Mouse (Mus musculus): Measurements from ENCODE around the gene Tyk2.

Gene Tyk2

DNA sequence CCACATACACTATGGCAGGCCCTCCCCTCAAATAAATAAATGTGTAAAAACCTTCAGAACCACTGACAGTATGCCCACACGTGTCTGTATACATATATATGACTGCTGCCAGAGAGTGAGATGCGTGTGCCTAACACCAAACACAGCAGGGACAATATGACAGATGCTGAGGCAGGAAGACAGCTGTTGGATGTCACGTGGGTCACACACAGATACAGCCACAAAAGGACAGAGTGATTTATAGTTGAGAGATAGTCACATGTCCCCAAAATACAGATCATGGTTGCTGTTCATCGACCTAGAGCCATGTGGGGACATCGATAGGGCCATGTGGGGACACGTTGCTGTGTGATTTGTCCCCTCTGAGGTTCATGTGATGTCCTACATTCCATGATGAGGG is 14.0 kb downstream of the Tyk2 start:
- no peak for ATAC-seq (ENCODE audit: insufficient number of reproducible peaks, low FRiP score, low TSS enrichment)

DNA sequence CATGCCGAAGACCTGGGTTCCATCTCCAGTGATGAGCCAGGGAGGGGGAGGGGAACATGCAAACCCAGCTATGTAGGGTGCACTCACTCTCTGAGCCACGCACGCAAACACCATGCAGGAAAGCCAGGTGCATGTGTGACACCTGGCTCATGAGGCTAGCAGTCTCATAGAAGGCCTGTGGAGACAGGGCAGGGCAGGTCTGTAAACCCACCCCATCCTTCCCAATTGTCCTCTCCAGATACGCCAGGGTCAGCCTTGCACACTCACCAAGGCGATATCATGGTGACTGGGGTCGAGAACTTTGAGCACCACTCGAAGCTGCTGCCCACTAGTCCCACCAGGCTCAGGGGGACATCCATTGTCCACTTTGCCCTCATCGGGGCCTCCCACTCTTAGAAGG is 15.9 kb downstream of the Tyk2 start:
- ATAC-seq (ENCODE audit: insufficient number of reproducible peaks, low FRiP score, low TSS enrichment) = no peak

DNA sequence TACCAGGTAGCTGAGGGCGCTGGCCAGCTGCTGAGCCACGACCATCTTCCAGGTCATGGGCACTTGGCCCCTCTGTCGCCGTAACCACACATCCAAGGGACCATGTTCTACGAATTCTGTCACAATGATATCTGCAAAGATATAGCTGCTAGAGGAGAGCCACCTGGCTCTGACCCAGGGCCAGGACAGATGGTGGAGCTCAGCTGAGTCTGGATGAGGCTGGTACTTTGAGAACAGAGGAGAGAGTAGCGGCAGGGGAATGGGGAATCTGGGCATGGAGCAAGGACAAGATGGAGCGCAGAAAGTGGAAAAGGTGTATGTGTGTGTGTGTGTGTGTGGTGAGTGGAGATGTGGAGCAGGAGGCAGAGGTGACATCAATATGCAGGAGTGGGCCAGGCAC is 16.9 kb downstream of the Tyk2 start:
- 0 out of 2 replicates have a peak, but pooled peaks have one; percentile 58 for ATAC-seq (ENCODE audit: insufficient number of reproducible peaks, low FRiP score, low TSS enrichment)

DNA sequence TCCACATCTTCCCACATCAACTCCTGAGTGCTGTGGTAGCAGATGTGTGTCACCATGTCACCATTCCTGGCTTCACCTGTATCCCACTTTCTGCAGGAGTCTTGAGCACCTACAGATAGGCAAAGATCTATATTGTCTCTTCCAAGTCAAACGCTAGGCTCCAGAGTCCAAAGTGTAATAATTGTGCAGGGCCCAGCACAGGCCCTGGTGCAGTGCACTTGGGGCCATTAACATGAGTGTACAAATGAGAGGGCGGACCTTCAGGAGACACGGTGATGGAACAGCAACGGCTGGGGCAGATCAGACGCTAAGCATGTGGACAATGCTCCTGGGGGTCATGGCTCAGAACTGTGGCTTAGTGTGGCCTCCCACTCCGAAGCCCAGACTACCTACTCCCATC is 17.3 kb downstream of the Tyk2 start:
- no peak for ATAC-seq (ENCODE audit: insufficient number of reproducible peaks, low FRiP score, low TSS enrichment)

DNA sequence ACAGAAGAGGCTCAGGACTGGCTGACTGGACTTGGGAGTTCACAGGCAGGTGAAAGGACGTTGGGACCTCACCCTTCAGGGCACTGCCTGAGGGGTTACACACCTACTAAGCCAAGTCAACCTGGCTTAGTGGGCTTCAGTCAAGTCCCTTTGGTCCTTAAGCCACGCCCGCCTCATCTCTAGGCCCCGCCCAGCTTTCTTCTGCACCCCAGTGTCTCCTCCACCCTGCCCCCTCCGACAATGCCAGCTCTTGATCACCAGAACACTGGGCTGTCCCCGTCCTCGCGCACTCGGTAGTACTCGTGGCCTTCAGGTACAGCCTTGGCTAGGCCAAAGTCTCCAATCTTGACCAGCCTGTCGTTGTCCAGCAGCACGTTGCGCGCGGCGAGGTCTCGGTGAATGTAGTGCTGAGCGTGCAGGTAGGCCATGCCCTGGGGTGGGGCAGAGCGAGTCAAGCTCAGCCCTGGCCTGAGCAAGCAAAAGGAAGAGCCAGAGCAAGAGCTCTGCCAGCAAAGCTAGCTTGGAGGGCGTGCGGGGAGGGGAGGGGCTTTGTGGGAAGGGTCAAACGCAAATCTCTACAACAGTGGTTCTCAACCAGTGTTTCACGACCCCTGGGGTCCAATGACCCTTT is 23.3 kb downstream of the Tyk2 start:
- ATAC-seq (ENCODE audit: insufficient number of reproducible peaks, low FRiP score, low TSS enrichment) = no peak

DNA sequence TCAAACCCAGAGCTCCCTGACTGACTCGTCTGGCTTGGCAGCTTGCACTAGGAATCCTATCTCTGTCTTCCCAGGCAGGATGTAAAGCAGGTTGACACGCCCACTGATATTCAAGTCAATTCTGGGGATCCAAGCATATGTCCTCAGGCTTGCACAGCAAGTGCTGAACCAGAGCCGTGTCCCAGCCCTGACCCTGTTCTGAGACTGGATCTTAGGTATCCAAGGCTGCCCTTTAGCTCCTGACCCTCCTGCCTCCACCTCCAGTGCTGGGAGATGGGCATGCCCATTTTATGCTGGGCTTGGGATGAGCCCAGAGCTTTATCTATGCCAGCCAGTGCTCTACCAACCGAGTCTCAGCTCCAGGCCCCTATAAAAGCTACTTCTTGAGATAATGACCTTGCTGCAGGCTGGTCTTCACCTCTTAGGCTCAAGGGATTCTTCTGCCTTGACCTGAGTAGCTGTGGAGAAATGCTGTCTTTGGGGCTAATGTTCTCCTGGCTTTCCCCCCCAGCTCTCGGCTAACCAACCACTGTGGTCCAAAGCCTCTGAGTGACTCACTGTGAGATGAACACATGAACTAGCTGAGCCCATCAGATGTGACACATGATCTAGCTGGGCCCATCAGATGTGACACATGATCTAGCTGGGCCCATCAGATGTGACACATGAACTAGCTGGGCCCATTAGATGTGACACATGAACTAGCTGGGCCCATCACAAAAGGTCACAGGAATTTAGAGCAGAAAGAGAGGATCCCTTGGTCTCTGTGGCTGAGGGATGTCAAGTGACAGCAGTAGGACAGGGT is 25.1 kb downstream of the Tyk2 start:
- ATAC-seq (ENCODE audit: insufficient number of reproducible peaks, low FRiP score, low TSS enrichment) = no peak

DNA sequence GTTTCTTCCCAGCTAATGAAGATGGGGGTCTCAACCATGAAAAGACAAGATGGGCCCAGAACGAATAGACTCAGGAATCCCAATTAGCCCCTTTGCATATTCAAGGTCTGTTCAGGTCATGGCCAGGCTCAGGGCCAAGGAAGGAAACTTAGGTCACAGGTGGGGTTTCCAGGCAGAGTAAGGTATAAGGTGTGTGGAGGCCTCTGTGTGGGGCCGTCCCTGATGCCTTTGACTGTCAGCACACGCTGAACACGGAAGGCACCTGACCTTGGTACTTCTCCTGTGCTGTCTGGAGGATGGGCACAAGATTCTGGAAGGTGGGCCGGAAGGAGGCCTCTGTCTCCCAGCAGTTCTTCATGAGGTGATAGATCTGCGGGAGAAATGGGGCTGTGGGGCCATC is 26.2 kb downstream of the Tyk2 start:
- no peak for ATAC-seq (ENCODE audit: insufficient number of reproducible peaks, low FRiP score, low TSS enrichment)

DNA sequence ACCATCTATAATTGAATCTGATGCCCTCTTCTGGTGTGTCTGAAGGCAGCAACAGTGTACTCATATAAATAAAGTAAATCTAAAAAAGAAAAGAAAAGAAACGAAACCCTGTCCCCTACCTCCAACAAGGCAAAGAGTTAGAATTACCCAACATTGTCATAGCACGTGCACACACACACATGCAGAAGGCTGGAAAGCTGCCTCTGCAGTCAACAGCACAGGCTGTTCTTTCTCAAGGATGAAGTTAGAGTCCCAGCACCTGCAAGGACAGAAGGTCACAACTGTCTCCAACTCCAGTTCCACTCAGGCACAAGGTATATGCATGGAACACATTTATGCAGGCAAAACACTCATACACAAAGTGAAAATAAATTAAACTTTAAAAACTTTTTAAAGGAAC is 29.0 kb downstream of the Tyk2 start:
- ATAC-seq (ENCODE audit: insufficient number of reproducible peaks, low FRiP score, low TSS enrichment) = no peak

DNA sequence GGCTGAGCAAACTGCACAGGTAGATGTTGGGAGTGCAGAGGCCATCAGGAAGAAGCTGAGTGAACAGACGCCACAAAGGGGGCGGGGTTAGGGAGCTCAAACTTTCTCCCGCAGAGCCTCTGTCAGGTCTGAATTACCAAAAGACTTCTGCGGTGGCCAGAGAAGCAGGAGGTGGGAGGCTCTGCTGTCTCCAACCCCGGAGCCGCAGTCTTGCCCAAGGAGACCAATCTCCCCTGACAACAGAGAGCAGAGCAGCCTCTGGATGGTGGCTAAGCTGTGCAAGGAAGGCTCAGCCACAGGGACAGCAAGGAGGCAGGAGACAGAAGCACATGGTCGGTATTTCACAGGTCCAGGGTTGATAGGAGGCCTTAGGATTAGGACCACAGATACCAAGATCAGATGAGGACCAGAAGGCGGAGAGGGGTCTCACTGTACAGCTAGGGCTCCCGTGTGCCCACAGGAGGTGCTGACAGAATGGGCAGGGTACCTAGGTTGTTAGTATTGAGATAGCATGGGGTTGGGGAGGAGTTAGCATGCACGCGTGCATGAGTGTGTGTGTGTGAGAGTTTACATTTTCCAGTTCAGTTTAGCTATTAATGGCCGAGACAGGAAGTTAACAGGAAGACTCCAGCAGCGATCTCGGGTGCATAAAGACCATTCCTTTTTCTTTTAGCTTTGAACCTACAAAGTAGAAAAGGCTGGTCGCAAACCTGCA is 30.4 kb downstream of the Tyk2 start:
- ATAC-seq (ENCODE audit: insufficient number of reproducible peaks, low FRiP score, low TSS enrichment) = no peak

DNA sequence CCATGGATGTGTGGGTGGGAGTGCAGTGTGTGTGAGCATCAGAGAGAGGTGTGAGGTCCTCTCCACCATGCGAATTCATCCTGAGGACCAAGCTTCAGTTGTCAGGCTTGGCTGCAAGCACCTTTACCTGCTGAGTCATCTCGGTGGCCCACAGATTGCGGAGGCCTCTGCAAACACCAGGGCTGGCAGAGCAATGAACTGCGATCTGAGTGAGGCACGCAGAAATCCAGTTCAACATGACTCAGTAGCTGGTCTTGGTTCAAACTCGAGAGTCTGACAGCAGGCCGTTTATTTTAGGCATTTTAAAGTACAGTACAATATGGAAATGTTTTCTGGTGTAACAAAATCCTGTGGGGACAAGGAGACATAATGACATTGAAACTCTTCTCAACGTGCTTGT is 33.2 kb downstream of the Tyk2 start:
- ATAC-seq (ENCODE audit: insufficient number of reproducible peaks, low FRiP score, low TSS enrichment) = no peak

DNA sequence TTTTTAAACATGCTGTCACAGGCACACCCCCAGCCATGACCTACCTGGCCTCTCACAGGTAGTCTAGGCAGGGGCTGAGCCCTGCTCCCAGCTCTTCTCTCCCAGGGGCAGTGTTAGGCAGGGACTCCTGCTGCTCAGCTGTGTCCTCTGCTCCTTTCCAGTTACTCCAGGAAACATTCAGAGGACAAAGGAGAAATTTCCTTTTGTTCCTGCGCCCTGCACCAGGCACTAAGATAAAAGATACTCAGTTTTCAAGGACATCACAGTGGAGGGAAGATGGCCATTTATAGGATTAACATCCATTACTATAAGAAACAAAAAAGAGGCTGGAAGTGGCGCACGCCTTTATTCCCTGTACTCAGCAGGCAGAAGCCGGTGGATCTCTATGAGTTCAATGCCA is 35.1 kb downstream of the Tyk2 start:
- no peak for ATAC-seq (ENCODE audit: insufficient number of reproducible peaks, low FRiP score, low TSS enrichment)

DNA sequence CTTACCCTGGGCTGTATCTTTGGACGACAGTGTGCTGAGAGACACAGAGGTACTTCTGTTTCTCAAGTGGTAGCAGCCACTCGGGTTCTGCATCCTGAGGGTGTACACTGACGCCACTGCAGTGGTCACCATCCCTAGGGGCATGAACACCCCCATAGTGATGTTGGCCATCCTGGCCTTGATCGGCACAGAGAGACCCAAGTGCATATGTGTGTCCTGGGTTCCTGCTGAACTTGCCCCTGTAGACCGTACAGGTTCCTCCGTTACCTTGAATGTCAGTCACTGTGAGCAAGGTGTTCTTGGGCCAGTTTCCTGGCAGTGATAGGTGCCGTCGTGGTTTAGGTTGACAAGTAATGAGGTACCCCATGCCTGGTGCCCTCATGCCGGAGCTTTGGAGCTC is 37.6 kb downstream of the Tyk2 start:
- ATAC-seq (ENCODE audit: insufficient number of reproducible peaks, low FRiP score, low TSS enrichment) = no peak

DNA sequence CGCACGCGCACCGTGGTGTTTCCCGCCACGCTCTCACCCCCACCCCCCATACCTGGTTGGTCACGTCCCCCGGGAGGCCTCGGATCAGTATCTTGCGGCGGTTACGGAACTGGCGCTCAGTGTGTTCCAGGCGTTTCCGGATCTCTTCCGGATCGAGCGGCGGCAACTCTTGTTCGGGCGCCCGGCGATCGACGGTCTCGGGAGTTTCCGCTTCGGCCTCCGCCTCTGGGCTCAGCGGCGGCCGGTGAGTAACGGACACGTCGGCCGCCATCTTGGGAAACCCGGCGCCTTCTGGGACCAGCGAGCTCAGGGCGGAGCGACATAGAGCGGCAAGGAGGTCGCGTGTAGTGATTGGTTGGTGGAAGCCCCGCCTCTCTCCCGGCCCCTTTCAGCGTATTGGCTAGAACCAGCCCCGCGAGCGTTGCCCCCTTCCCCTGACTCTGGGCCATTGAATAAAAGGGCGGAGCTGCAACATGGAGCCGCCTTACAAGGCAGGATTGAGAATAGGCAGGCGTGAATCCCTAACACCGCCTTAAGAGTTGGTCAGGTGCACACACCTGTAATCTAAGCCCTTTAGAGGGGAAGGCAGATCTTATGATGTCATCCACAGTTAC is 39.2 kb downstream of the Tyk2 start, which contains the start of the genes Gm38431 and Raver1:
Gm38431 (minus strand) TSS at position 291 of the 614 bp plus-strand sequence.
Raver1 (minus strand) TSS at position 302 of the 614 bp plus-strand sequence.
- peak; percentile 97 for ATAC-seq (ENCODE audit: insufficient number of reproducible peaks, low FRiP score, low TSS enrichment)

DNA sequence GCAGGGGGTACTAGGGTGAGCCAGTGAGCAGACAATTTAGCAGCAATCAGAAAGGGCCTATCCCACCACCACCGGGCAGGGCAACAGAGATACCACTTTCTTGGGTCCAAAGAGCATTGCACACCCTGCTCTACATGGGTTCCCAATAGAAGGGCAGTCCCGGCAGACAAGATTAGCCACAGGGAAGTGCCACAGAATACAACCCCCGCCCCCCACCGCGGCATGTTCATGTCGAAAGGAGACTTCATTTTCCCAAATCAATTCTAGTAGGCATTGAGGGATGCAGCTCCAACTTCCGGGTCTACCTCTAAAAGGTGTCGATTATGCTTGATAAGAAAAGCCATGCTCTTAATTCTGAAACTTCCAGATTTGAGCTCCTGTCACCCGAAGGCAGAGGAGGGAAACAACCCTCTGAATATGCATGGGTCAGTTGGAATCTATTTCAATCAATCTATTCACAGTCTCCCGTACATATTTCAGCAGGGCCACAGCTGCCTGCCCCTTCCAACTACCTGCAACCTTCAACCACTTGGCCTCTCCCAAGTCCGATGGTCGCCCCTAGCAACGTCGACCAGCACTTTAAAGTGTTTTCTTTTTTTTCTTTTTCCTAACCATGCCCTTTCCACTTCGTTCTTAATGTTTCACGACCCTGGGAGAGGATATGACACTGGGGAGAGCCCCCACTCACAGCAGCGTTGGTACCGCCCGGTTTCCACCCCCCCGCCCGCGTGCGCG is 39.9 kb downstream of the Tyk2 start:
- no peak for ATAC-seq (ENCODE audit: insufficient number of reproducible peaks, low FRiP score, low TSS enrichment)

DNA sequence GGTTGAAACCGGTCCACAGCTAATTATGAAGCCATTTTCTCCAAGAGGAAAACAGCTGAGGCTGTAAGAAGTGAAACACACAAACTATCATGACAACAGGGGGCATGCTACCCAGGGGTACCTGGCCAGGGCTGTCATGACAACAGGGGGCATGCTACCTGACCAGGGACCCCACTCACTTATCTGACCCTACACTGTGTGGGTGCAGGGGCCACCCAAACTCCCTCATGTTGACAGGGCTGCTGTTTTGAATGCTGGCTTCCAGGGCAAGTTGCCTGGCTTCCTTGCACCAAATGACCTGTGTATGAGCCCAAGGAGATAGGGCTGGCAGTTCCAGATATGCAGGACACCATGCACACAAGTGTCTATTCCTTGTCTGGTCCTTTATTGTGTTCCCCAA is 40.5 kb downstream of the Tyk2 start:
- no peak for ATAC-seq (ENCODE audit: insufficient number of reproducible peaks, low FRiP score, low TSS enrichment)

DNA sequence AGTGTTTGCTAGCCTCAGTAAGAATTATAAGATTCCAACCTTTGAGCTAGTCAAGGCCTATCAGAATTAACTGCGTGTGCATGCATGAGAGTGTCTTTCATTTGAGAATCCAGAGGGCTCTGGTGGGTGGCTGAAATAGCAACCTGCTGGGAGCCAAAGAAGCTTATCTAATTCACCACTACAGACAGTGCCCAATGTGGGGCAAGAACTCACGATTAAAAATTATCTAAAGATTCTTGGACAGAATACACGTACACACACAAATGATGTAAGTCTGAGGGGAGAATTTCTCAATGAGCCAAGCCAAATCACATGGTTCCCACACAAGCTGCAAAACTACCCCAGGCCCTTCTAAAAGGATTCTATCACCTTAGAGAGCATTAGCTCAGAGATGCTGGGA is 47.7 kb downstream of the Tyk2 start:
- no peak for ATAC-seq (ENCODE audit: insufficient number of reproducible peaks, low FRiP score, low TSS enrichment)

DNA sequence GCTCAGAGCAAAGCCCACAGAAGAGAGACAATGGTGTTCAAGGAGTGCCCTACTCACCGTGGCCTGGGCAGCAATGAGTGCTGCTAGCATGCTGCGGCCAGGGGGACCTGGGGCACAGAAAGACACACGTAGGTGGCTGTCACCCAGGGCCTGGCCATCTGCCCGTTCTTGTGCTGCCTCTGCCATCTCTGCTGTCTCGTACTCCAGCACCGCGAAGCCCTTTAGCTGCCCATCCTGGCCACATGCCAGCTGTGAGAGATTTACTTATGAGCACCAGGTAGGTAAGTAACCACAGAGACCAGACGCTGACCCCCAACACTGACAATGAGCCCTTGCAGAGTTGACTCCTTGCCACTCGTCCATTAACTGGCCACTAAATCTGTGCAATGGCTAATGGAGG is 49.9 kb downstream of the Tyk2 start:
- ATAC-seq (ENCODE audit: insufficient number of reproducible peaks, low FRiP score, low TSS enrichment) = no peak

DNA sequence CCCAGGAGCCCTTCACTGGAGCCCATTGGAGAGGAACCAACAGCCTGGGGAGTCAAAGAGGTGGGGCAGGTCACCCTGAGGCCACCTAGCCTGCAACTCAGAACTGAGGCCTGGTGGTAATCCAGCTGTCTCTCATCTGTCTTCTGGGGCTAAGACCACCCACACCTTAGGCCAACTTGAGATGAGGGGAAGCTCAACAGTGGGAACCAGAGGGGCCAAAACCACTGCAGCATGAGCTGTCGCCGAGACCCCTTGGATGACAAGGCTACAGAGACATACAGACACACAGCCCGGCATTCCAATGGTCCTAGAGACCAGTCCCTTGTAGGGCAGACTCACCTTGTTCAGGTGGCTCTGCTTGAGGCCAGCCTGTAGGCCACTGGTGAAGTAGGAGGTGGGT is 55.4 kb downstream of the Tyk2 start:
- no peak for ATAC-seq (ENCODE audit: insufficient number of reproducible peaks, low FRiP score, low TSS enrichment)

DNA sequence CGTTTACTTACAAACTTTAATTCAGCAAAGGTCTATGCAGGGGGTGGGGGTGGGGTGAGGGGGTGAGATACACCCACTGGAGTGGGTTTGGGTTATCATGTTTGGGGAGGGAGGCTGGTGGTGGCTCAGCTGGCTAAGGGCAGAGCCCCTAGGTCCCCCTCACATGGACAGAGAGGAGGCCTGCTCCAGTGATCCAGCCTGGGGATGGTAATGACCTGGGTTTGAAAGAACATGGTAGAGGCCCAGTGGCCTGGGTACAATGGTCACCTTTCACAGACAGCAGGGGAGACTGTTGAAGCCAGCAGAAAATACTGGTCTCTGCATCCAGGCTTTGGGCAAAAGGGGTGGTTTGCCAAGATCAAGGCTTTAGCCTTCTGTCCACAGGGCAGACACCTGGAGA is 56.9 kb downstream of the Tyk2 start:
- ATAC-seq (ENCODE audit: insufficient number of reproducible peaks, low FRiP score, low TSS enrichment) = no peak
